Mouse (Mus musculus): Measurements from ENCODE around the gene Kifc3.
"Not testable (repeated sequence)": the region's sequence is repeated elsewhere in the genome, so short reads cannot be mapped to it uniquely, and the experiment has no call there.

Kifc3 gene

GRCm38 (mm10) chr8:95202649-95203275 is at the start of gene Kifc3:
Kifc3 (minus strand) TSS chr8:95202812.
- no peak for DNase-seq (ENCODE audit: low spot score)

DNA sequence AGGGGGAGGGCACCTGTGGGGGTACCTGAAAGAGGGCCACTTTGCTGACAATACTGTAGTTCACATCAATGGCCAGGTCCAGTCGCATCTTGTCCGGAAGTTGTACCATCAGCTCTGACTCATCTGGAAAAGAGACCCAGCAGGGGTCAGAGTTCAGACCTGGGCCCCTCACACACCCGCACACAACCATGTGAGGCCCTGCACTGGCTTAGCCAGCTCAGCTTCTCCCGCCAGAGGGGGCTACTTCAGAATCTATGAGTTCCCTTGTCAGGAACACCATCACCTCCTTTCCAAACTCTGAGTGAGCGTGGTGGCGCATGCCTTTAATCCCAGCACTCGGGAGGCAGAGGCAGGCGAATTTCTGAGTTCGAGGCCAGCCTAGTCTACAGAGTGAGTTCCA is 49.4 kb upstream of the Kifc3 start:
- DNase-seq (ENCODE audit: low spot score) = no peak

GRCm38 (mm10) chr8:95249847-95250246 is 47.2 kb upstream of the Kifc3 start:
- DNase-seq (ENCODE audit: low spot score) = no peak

DNA sequence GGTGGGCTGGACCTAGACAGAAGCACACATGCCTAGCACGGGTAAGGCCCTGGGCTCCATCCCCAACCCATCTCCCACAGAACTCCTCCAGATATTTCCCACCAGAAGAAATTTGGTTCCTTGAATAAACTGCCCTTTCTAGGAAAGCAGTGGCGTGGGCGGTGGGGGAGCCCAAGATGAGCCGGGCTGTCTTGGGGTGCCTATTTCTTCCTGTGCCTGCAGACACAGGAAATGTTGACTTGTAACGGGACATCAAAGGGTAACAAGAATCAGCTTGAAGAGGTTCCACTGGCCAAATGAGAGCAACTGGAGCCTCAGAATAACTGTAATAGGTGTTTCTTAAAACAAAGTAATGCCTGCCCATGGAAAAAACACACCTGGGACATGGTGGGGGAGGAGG is 44.7 kb upstream of the Kifc3 start:
- no peak for DNase-seq (ENCODE audit: low spot score)

DNA sequence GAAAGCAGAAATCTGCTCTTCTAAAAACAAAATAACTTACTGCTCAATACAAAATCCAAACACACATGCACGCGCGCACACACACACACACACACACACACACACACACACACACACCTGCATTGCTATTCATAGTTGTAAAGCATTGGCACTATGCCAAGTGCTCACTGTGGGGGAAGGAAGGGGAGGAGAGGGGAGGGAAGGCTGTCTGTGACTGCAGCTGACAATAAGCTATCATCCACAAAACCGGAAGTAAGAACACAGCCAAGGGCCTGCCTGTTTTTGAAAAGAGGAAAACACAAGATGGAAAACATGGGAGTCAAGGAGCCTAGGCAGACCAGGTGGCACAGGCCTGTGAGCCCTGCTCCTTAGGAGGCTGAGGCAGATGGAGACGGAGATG is 42.6 kb upstream of the Kifc3 start:
- DNase-seq (ENCODE audit: low spot score) = peak; percentile 27

DNA sequence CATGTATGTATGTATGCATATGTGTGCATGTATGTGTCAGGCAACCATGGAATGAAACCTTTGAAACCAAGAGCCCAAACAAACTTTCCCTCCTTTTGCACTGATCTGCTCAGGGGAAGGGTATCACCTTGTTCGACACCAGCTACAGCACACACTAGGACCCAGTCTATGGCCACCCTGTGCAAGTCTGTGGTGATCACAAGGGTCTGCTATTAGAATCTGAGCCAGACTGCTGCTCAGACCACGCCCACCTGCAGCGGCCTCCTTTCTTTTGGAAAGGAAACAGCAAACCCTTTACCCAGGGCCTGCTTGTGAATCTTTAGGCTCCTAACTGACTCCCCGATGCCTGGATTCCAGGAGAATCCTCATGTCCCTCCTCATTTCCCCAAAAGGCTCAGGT is 41.2 kb upstream of the Kifc3 start:
- no peak for DNase-seq (ENCODE audit: low spot score)

GRCm38 (mm10) chr8:95242826-95243571 is 40.4 kb upstream of the Kifc3 start:
- peak; percentile 13 for DNase-seq (ENCODE audit: low spot score)

DNA sequence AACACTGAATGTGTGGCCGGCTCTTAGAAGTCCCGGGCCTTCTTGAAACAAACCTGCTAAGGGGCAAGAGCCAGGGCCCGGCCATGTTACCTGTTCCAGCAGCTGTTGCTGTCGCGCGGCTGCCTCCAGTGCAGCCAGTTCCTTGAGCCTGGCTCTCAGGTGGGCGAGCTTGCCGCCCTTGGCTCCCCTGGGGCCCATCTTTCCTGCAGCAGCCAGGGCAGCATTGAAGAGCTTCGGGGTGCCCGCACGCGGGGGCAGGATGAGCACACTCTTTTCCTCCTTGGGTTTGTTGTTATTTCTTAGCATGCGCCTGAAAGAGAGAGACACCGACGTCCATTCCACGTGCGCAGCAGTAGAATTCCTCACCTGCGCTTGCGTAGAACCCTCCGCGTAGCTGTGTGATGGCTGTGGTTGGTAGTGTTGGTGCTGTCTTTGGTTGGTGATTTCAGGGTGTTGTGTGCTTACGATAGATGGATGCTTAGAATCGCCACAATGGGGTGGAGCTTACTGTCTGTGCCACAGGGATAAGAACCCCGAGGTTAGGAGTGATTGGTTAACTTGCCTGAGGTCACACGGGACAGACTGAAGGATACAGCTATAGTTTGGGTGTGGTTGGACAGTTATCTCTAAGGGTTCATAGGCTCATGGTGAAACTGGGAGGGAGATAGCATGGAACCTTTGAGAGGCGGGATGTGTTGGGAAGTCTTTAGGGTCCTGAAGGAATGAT is 39.6 kb upstream of the Kifc3 start:
- no peak for DNase-seq (ENCODE audit: low spot score)

DNA sequence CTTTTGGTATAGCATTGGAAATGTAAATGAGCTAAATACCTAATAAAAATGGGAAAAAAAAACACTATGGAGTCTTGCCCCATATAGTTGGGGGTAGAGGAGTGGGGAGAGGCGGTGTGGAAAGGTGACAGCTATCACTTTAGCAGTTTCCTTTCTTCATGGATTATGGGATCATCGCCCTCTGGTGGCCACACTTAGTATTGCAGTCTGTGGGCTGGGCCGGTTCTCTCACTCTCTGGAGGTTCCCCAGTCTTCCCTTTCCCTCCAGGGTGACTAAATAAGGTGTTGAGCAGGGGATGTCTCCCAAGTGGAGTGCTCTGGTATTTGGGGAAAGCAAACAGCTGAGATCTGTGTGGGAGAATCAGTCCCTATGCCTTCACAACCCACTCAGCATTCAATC is 33.1 kb upstream of the Kifc3 start:
- DNase-seq (ENCODE audit: low spot score) = peak; percentile 77

DNA sequence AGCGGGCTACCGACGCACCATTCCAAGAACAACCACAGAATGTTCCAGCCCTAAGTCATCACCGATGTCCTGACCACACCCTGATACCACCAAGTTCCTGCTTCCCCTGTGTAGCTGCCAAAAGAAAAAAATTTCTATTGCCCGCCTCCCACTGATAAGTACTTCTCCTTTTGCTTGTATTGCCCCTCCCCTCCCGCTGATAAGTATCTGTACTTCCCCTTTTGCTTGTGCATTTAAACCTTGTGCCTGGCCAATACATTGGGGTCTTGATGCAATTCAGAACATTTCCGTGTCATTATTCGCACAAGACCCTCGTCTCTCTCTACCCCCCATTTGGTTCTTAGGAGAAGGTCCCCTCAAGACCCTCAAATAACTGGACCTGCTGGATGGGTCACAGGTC is 27.5 kb upstream of the Kifc3 start:
- not testable (repeated sequence) for DNase-seq (ENCODE audit: low spot score)

DNA sequence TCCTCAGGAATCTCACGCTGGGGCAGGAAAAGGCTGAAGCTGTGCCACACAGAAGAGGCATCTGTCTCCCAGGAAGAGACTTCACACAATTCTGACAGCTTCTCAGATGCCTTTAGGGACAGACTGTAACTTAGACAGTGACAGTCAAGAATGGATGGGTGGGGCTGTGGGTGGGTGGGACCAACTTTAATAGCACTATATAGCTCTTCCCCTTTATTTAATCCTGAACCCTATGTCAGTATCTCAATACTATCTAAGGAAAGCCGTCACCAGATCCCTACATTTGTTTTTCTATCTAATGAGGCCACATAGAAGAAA is 24.5 kb upstream of the Kifc3 start:
- no peak for DNase-seq (ENCODE audit: low spot score)

DNA sequence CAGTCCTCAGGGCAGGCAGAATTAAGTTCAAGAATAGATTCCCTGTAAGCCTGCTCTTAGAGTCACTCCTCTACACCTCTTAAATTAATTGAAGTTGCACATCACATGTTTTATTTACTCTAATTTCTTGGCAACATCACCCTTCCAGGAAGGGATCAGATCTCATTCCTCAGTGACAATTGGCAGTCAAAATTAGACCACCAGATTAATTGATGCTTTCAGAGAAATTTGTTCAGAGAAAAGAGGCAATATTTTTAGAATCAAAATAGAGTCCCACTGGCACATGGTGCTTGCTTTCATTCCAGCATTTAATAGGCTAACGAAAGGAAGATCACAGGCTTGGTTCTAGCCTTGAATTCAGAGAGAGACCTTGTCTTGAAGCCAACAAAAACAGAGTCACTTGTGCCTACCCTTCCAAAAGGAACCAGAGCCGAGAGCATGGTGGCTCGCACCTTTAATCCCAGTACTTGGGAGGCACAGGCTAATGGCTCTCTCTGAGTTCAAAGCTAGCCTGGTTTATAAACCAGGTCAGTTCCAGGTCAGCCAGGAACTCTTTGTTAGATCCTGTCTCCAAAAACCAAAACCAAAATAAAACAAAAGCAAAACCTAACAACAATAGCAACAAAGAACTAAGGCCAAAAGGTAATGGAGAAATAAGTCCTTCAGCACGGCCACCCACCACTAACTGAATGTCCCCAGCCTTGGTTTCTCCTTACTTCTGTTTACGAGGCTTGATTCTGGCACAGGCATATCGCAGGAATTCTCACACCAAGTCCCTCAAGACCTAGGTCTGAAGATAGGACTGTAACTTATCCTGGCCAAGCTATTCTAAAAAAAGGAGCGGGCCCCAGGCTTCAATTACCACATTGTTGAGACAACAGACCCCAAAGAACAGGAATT is 23.9 kb upstream of the Kifc3 start:
- DNase-seq (ENCODE audit: low spot score) = no peak

GRCm38 (mm10) chr8:95223969-95224368 is 21.4 kb upstream of the Kifc3 start:
- DNase-seq (ENCODE audit: low spot score) = no peak

GRCm38 (mm10) chr8:95221045-95221444 is 18.4 kb upstream of the Kifc3 start:
- no peak for DNase-seq (ENCODE audit: low spot score)

- no peak for DNase-seq (ENCODE audit: low spot score)
Observed at GRCm38 (mm10) chr8:95220571-95220998, 18.0 kb upstream of the Kifc3 start.

DNA sequence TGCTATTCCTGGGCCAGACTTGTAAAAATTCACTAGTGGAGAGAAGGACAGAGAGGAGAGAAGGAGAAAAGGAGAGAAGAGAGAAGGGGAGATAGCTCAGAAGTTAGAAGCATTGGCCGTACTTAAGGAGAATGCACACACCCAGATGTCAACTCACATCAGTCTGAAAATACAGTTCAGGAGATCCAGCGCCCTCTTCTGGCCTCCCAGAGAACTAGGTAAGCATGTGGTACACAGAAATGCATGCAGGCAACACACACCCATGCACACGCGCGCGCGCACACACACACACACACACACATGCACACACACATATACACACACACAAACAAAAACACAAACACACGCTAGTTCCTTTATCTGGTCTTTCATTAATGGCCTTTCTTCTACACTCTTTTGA is 17.0 kb upstream of the Kifc3 start:
- no peak for DNase-seq (ENCODE audit: low spot score)

- DNase-seq (ENCODE audit: low spot score) = no peak
Observed at GRCm38 (mm10) chr8:95215709-95216360, 13.2 kb upstream of the Kifc3 start.

GRCm38 (mm10) chr8:95209924-95210323 is 7.3 kb upstream of the Kifc3 start:
- DNase-seq (ENCODE audit: low spot score) = no peak

GRCm38 (mm10) chr8:95205946-95206345 is 3.3 kb upstream of the Kifc3 start:
- DNase-seq (ENCODE audit: low spot score) = no peak

DNA sequence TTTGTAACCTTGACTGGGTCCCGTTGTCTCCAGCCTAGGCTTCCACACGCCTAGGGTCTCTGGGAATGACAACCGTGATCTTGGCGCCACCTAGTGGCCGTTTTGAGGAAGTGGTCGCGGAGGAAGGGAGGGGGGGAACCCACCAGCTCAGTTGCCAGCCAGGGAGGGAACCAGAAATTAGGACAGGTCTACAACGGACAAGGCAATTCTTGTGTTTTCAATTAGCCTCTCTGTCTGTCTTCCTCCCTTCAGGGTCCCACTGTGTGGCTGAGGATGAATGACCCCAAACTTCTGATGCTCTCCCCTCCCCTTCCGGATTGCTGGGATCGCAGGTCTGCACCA is 1.4 kb upstream of the Kifc3 start:
- DNase-seq (ENCODE audit: low spot score) = peak; percentile 84

GRCm38 (mm10) chr8:95203326-95204038 is 870 bp upstream of the Kifc3 start:
- no peak for DNase-seq (ENCODE audit: low spot score)
